Mouse (Mus musculus): ENCODE measurements around the gene Sirt1. TPM values are rescaled to one million over a fixed set of nuclear protein-coding genes. Genes with fewer than 3 reads are reported as not detected.

The Sirt1 gene
- total RNA-seq (2014; rRNA removed) (11.0 and 12.6 TPM in 2 replicates), polyA plus RNA-seq (2015; fragmentation: Nextera tagmentation; extraction: Ambion mirVana) (3.2 and 3.5 TPM in 2 replicates)

DNA sequence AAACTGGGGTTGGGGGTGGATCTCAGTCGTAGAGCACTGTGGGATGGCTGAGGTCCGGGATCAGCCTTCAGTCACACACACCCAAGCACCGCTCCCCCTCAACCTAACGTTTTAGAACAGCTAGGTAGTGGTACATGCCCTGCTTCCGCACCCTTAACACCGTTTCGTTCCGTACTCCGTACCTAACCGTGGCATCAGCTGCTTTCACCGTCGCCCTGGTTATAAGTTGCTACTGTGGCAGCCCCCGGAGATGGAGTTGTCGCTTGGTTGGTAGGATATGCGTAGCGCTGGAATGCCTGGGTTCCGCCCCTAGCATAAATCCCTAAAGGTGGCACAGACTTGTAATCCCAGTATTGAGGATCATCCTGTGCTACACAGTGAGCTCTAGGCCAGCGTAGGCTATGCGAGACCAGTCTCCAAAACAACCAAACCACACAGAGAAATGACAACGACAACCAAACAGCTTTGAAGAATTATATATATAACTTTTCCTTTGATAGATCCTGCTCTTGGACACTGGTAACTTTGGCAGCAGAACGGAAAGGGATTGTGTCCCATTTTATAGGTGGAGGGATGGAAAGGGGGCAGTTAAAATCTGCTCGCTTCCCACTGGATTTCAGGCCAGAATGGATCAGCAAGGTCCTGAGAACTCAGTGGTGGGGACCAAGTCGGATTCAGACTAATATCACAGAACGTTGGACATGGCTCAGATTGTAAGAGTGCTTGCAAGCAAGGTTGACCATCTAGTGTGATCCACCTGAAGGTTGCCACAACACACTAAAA lies at the start of gene Sirt1:
Gene Sirt1, minus strand, starts transcription at position 207 of the 783 bp plus-strand sequence.
- ATAC-seq = no peak
- peak within 1 kb of the TSS; percentile 66 for H3K9ac ChIP-seq (replicated peaks; ENCODE audit: low read length)
- no peaks in the 10 kb centered on the region for H3K9me3 ChIP-seq (ENCODE audit: low read length)
- no peaks in the 10 kb centered on the region for H3K4me1 ChIP-seq (ENCODE audit: insufficient read depth, low read length)
- peak within 1 kb of the TSS; percentile 90 for H3K4me2 ChIP-seq (ENCODE audit: low read depth, low read length)
- H3K27me3 ChIP-seq (ENCODE audit: insufficient read depth, low read length) = no peaks in the 10 kb centered on the region
- peak within 1 kb of the TSS; percentile 62 for H3K27ac ChIP-seq
- H3K36me3 ChIP-seq (ENCODE audit: insufficient read depth, low read length) = no peaks in the 10 kb centered on the region
- peak within 1 kb of the TSS; percentile 50 for H3K4me3 ChIP-seq (ENCODE audit: low read length)
- 4% methylated on average over 24 of the region's 24 CpGs for WGBS
- no peak for TF ChIP-seq CTCF (IDR thresholded peaks at IDR 0.05; ENCODE audit: low read depth)
- DNase-seq (ENCODE audit: low spot score) = peak; percentile 14

DNA sequence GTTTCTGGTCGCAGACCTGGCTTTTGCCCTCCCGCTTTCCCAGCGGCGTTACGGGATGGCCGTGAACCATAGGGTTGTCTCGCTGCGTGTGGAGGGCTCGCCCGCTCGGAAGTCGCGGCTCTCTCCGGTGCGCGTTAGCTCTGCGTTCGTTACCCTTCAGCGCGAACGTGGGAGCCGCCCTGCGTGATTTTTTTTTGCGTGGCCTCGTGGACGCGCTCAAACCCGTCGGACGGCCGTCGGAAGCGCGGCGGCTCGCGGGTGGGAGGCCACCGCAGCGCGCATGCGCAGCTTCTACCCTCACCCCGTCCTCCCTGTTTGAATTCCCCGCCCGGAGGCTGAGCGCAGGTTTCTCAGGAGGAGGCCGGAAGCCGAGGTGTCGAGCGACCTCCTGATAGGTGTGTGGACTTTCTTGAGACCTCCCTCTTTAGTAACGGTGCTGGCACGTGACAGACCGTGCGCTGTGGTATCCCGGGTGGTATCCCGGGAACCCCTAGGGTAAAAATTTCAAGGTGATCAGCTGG lies 48.3 kb upstream of the Sirt1 start, which contains the start of gene Ctnna3:
Gene Ctnna3, plus strand, starts transcription at position 314 of the 521 bp plus-strand sequence.
- ATAC-seq = peak; percentile 95
- Histone ChIP-seq H3K4me1 (ENCODE audit: insufficient read depth, low read length) (no peaks in the 10 kb centered on the region), H3K4me2 (ENCODE audit: low read depth, low read length) (peak within 1 kb of the TSS; percentile 71), H3K9ac (replicated peaks; ENCODE audit: low read length) (peak within 1 kb of the TSS; percentile 54), H3K36me3 (ENCODE audit: insufficient read depth, low read length) (no peaks in the 10 kb centered on the region), H3K27ac (peak within 1 kb of the TSS; percentile 81), H3K9me3 (ENCODE audit: low read length) (no peaks in the 10 kb centered on the region), H3K4me3 (ENCODE audit: low read length) (peak within 1 kb of the TSS; percentile 63), H3K27me3 (ENCODE audit: insufficient read depth, low read length) (no peaks in the 10 kb centered on the region)
- DNase-seq (ENCODE audit: low spot score) = peak; percentile 96
- WGBS = under 1% methylated on average over 55 of the region's 55 CpGs
- no peak for TF ChIP-seq CTCF (IDR thresholded peaks at IDR 0.05; ENCODE audit: low read depth)

DNA sequence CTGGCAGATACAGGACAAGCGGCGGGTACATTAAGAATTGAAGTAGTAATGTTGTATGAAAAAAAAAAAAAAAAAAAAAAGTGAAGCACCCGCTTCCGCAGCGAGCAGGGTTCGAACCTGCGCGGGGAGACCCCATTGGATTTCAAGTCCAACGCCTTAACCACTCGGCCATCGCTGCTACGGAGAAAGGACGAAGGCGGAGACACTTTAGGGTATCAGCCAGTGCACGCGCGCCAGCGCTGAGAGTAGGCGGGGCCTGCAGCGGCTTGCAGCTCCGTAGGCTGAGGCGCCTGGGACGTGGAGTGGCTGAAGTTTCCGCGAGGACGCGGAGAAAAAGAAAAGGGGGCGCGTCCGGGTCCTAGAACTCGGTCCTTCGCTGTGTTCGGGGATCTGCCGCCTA lies 47.9 kb upstream of the Sirt1 start:
- Histone ChIP-seq H3K27ac (peak overlapping the region; percentile 81), H3K36me3 (ENCODE audit: insufficient read depth, low read length) (no peaks in the 10 kb centered on the region), H3K9ac (replicated peaks; ENCODE audit: low read length) (peak overlapping the region; percentile 54), H3K4me3 (ENCODE audit: low read length) (peak overlapping the region; percentile 63), H3K4me2 (ENCODE audit: low read depth, low read length) (peak overlapping the region; percentile 71), H3K4me1 (ENCODE audit: insufficient read depth, low read length) (no peaks in the 10 kb centered on the region), H3K9me3 (ENCODE audit: low read length) (no peaks in the 10 kb centered on the region), H3K27me3 (ENCODE audit: insufficient read depth, low read length) (no peaks in the 10 kb centered on the region)
- 0% methylated on average over 34 of the region's 34 CpGs for WGBS
- peak; percentile 96 for DNase-seq (ENCODE audit: low spot score)
- ATAC-seq = peak; percentile 95
- no peak for TF ChIP-seq CTCF (IDR thresholded peaks at IDR 0.05; ENCODE audit: low read depth)

DNA sequence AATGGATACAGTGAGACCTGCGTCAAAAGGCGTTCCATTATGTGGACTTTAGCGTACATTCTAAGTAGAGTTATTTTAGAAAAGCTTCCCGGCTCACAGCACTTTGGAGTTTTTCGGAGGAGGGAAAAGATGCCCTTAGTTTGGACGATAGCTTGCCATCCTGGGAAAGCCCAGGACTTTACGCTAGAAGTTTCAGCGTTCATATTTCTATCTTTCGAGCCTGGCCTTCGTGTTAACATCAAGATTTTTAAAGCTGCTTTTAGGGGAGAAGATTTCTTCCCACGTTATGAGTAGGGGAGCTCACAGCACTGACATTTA lies 47.5 kb upstream of the Sirt1 start:
- ATAC-seq (no peak), DNase-seq (ENCODE audit: low spot score) (no peak)
- peak overlapping the region; percentile 16; the same call in 1 of the 2 replicates for H3K27ac ChIP-seq
- H3K27me3 ChIP-seq (ENCODE audit: insufficient read depth, low read length) = no peaks in the 10 kb centered on the region
- no peaks in the 10 kb centered on the region for H3K9me3 ChIP-seq (ENCODE audit: low read length)
- peak overlapping the region; percentile 71 for H3K4me2 ChIP-seq (ENCODE audit: low read depth, low read length)
- no peak for TF ChIP-seq CTCF (IDR thresholded peaks at IDR 0.05; ENCODE audit: low read depth)
- H3K36me3 ChIP-seq (ENCODE audit: insufficient read depth, low read length) = no peaks in the 10 kb centered on the region
- H3K4me3 ChIP-seq (ENCODE audit: low read length) = peak overlapping the region; percentile 63
- WGBS = 1% methylated on average over 11 of the region's 11 CpGs
- peak overlapping the region; percentile 39; the same call in 1 of the 2 replicates for H3K9ac ChIP-seq (replicated peaks; ENCODE audit: low read length)
- H3K4me1 ChIP-seq (ENCODE audit: insufficient read depth, low read length) = no peaks in the 10 kb centered on the region

DNA sequence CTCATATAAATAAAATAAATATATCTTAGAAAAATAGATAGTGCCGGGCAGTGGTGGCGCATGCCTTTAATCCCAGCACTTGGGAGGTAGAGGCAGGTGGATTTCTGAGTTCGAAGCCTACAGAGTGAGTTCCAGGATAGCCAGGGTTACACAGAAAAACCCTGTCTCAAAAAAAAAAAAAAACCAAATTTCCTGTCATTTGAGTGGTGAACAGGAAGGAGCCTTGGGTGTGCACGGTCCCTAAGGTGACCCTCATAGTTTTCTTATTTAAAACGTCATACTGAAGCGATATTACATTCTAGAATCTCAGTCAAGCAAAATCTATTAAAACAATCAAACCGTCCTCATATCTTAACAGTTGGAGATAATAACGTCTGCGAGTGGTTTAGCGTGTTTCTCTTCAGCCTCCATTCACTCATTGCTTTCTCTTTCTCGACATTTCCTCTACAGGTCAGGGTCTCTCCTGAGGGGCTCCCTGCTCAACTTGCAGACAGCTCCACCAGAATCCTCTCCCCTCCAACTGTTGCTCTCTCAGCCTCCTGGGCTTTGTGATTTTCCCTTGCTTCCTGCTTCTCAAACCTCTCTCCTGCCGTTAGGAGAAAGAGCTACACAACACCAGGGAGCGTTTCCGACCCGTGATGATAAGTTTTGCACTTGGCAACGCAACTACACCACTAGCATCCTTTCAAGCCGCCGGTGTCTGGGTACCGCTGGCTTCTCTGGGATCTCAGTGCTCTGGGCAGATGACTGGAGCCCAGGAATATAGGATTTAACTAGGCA lies 46.9 kb upstream of the Sirt1 start:
- TF ChIP-seq CTCF (IDR thresholded peaks at IDR 0.05; ENCODE audit: low read depth) = no peak
- peak overlapping the region; percentile 71 for H3K4me2 ChIP-seq (ENCODE audit: low read depth, low read length)
- no peaks in the 10 kb centered on the region for H3K4me1 ChIP-seq (ENCODE audit: insufficient read depth, low read length)
- WGBS = 23% methylated on average over 19 of the region's 19 CpGs
- H3K9ac ChIP-seq (replicated peaks; ENCODE audit: low read length) = peak overlapping the region; percentile 39; the same call in 1 of the 2 replicates
- H3K27me3 ChIP-seq (ENCODE audit: insufficient read depth, low read length) = no peaks in the 10 kb centered on the region
- H3K4me3 ChIP-seq (ENCODE audit: low read length) = peak overlapping the region; percentile 63
- DNase-seq (ENCODE audit: low spot score) = peak; percentile 48
- H3K9me3 ChIP-seq (ENCODE audit: low read length) = no peaks in the 10 kb centered on the region
- ATAC-seq = no peak
- peak overlapping the region; percentile 16; the same call in 1 of the 2 replicates for H3K27ac ChIP-seq
- no peaks in the 10 kb centered on the region for H3K36me3 ChIP-seq (ENCODE audit: insufficient read depth, low read length)

DNA sequence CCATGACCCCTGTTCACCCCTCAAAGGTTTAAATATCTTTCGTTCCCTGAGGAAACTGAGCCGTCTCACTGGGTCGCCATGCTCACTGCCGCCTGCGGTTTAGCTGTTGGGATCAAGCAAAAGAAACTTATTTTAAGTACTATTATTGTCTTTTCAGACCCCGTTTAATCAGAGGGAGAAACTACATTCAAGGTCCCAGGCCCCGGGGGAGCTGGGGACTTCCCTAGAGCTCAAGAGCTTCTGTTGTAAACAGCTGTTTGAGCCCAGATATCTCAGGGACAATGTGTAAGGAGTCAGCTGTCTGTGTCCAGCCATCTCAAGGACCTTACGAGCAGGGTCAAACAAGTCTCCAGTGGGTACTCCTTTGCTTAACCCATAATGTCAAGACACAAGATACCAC lies 45.6 kb upstream of the Sirt1 start:
- ATAC-seq (no peak), DNase-seq (ENCODE audit: low spot score) (no peak)
- H3K36me3 ChIP-seq (ENCODE audit: insufficient read depth, low read length) = no peaks in the 10 kb centered on the region
- H3K9ac ChIP-seq (replicated peaks; ENCODE audit: low read length) = no peak overlapping the region
- no peak for TF ChIP-seq CTCF (IDR thresholded peaks at IDR 0.05; ENCODE audit: low read depth)
- 83% methylated on average over 8 of the region's 8 CpGs for WGBS
- H3K27me3 ChIP-seq (ENCODE audit: insufficient read depth, low read length) = no peaks in the 10 kb centered on the region
- H3K4me2 ChIP-seq (ENCODE audit: low read depth, low read length) = no peak overlapping the region
- H3K9me3 ChIP-seq (ENCODE audit: low read length) = no peaks in the 10 kb centered on the region
- H3K4me3 ChIP-seq (ENCODE audit: low read length) = no peak overlapping the region
- H3K27ac ChIP-seq = no peak overlapping the region
- no peaks in the 10 kb centered on the region for H3K4me1 ChIP-seq (ENCODE audit: insufficient read depth, low read length)

All from hindbrain, postnatal 0 days (tissue).